Mouse (Mus musculus) inflammation-experienced regulatory T-cells, adult 6 months (primary cell): Measurements from ENCODE around the gene Phospho1. TPM values are rescaled to one million over a fixed set of nuclear protein-coding genes. Genes with fewer than 3 reads are reported as not detected.
A peak's percentile ranks its signal among the peaks of the same experiment; 100 is the strongest.

Source experiments
- ATAC-seq: one replicate; pipeline ENCODE4 v1.8.0; 2017
- polyA plus RNA-seq, 3 experiments: library from polyadenylated mRNA; unstranded; fragments of 100-300 nt; shearing (Covaris generic); gene quantifications; one replicate each; pipeline ENCODE4 v1.2.1; 2017

Gene Phospho1
- polyA plus RNA-seq, 3 experiments from 2014 or later = not detected

GRCm38 (mm10) chr11:95814101-95814500 lies 10.2 kb upstream of the Phospho1 start:
- no peak for ATAC-seq

- no peak for ATAC-seq
These were observed 9.4 kb upstream of the Phospho1 start for GRCm38 (mm10) chr11:95814857-95815256.

- no peak for ATAC-seq
These were observed 8.9 kb upstream of the Phospho1 start for GRCm38 (mm10) chr11:95815412-95815811.

GRCm38 (mm10) chr11:95819138-95819537 lies 5.2 kb upstream of the Phospho1 start:
- no peak for ATAC-seq

- ATAC-seq = no peak
These were observed 2.8 kb upstream of the Phospho1 start for GRCm38 (mm10) chr11:95821511-95821910.

GRCm38 (mm10) chr11:95822437-95822836 lies 1.9 kb upstream of the Phospho1 start:
- no peak for ATAC-seq

GRCm38 (mm10) chr11:95824877-95825243 lies 561 bp downstream of the Phospho1 start:
- ATAC-seq = no peak

GRCm38 (mm10) chr11:95825625-95826024 lies 1.3 kb downstream of the Phospho1 start:
- no peak for ATAC-seq

GRCm38 (mm10) chr11:95826317-95827167 lies 2.2 kb downstream of the Phospho1 start:
- no peak for ATAC-seq

- ATAC-seq = no peak
These were observed 2.8 kb downstream of the Phospho1 start for GRCm38 (mm10) chr11:95827168-95827447.

GRCm38 (mm10) chr11:95827464-95828085 lies 3.3 kb downstream of the Phospho1 start:
- no peak for ATAC-seq

GRCm38 (mm10) chr11:95828181-95828964 lies 4.1 kb downstream of the Phospho1 start:
- ATAC-seq = no peak

- ATAC-seq = no peak
These were observed 5.3 kb downstream of the Phospho1 start for GRCm38 (mm10) chr11:95829526-95830050.

GRCm38 (mm10) chr11:95830411-95831275 lies 6.3 kb downstream of the Phospho1 start:
- ATAC-seq = peak; percentile 6

GRCm38 (mm10) chr11:95831276-95831619 lies 6.9 kb downstream of the Phospho1 start:
- no peak for ATAC-seq

GRCm38 (mm10) chr11:95831641-95832040 lies 7.3 kb downstream of the Phospho1 start:
- ATAC-seq = no peak

GRCm38 (mm10) chr11:95832129-95833005 lies 8.1 kb downstream of the Phospho1 start:
- no peak for ATAC-seq

GRCm38 (mm10) chr11:95833006-95833570 lies 8.8 kb downstream of the Phospho1 start:
- no peak for ATAC-seq

GRCm38 (mm10) chr11:95833631-95834142 lies 9.4 kb downstream of the Phospho1 start:
- ATAC-seq = peak; percentile 1

- ATAC-seq = peak; percentile 53
These were observed 9.9 kb downstream of the Phospho1 start for GRCm38 (mm10) chr11:95834143-95834667.
